Comparison of ENCODE assay signal across 29 mouse cellular contexts in the genomic region with DNA sequence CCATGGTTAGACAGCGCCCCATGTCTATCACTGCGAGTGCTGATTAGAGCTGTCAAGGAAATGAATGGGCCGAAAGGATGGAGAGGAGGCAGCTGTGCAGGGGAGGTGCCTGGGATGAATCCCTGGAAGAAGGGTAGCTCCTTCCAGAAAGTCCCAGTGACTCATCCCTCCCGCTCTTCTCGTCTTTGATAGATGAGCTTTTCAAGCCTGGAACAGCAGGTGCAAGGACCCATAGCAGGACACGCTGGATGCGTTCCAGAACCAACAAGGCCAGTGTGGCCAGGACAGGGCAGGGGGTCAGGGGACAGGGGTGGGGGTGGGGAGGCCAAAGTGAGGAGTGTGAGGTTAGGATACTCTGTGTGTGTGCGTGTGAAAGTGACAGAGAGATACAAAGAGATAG. TPM values are rescaled to one million over a fixed set of nuclear protein-coding genes. Genes with fewer than 3 reads are reported as not detected.
DNase-seq lines count a peak whose midpoint lies in the region; ATAC-seq lines count a peak whose summit lies in the region.
"Had no signal": no experiment of that assay in that cellular context is flagged by ENCODE, and none has a peak within 500 bp of the region (broad histone marks: within the 10 kb centered on the region; RNA-seq: fewer than 3 reads in every experiment).

No protein-coding gene starts in this region.

- ATAC-seq in heart, embryonic 12.5 days (ENCODE audit: insufficient number of reproducible peaks, low FRiP score), result peak; percentile 37; the same call in 1 of the 2 replicates
- ATAC-seq: forebrain, embryonic 13.5 days; hindbrain, embryonic 16.5 days; intestine, embryonic 16.5 days; midbrain, embryonic 13.5 days had no signal

- peaks cover 8% of the 10 kb centered on the region for H3K27me3 ChIP-seq in heart, embryonic 12.5 days (replicated peaks)
- H3K27me3 ChIP-seq: liver, embryonic 13.5 days; lung, embryonic 15.5 days; midbrain, embryonic 13.5 days had no signal

- no peaks in the 10 kb centered on the region for H3K36me3 ChIP-seq in heart, embryonic 12.5 days
- H3K36me3 ChIP-seq: hindbrain, embryonic 10.5 days; limb, embryonic 10.5 days; liver, embryonic 13.5 days; lung, embryonic 15.5 days; midbrain, embryonic 13.5 days; neural tube, embryonic 12.5 days had no signal

- peaks cover 2% of the 10 kb centered on the region for H3K4me1 ChIP-seq in heart, embryonic 12.5 days (replicated peaks)
- H3K4me1 ChIP-seq: forebrain, embryonic 13.5 days; liver, embryonic 13.5 days; lung, embryonic 15.5 days; neural tube, embryonic 12.5 days had no signal

- H3K4me3 ChIP-seq in heart, embryonic 12.5 days, result no peak overlapping the region
- H3K4me3 ChIP-seq: forebrain, embryonic 13.5 days; hindbrain, embryonic 10.5 days; layer of hippocampus, adult 2 months; limb, embryonic 10.5 days; liver, embryonic 13.5 days; lung, embryonic 15.5 days; megakaryocyte, embryonic 14.5 days; midbrain, embryonic 13.5 days; neural tube, embryonic 12.5 days had no signal

- H3K4me2 ChIP-seq in heart, embryonic 12.5 days, result no peak overlapping the region
- H3K4me2 ChIP-seq: forebrain, embryonic 13.5 days; liver, embryonic 13.5 days; lung, embryonic 15.5 days; midbrain, embryonic 13.5 days; neural tube, embryonic 12.5 days had no signal

- H3K9me3 ChIP-seq in heart, embryonic 12.5 days (replicated peaks), result no peaks in the 10 kb centered on the region
- H3K9me3 ChIP-seq: forebrain, embryonic 13.5 days; hindbrain, embryonic 10.5 days; limb, embryonic 10.5 days; liver, embryonic 13.5 days; lung, embryonic 15.5 days; megakaryocyte, embryonic 14.5 days; midbrain, embryonic 13.5 days; neural tube, embryonic 12.5 days had no signal

- no peak overlapping the region for H3K27ac ChIP-seq in heart, embryonic 12.5 days (ENCODE audit: poor library complexity, severe bottlenecking)
- H3K27ac ChIP-seq: forebrain, embryonic 13.5 days; hindbrain, embryonic 10.5 days; layer of hippocampus, adult 2 months; limb, embryonic 10.5 days; liver, embryonic 13.5 days; lung, embryonic 15.5 days; midbrain, embryonic 13.5 days; neural tube, embryonic 12.5 days had no signal

- WGBS in heart, embryonic 12.5 days, result 50% methylated on average over 8 of the region's 8 CpGs

- no peak overlapping the region for H3K9ac ChIP-seq in heart, embryonic 12.5 days
- H3K9ac ChIP-seq: forebrain, embryonic 13.5 days; liver, embryonic 13.5 days; lung, embryonic 15.5 days; midbrain, embryonic 13.5 days; neural tube, embryonic 12.5 days had no signal

- no peak for DNase-seq in heart, postnatal 4 days
- DNase-seq in right cerebral cortex, adult 18-20 months, result peak; percentile 58
- no peak for DNase-seq in right cerebral cortex, postnatal 4 days
- peak; percentile 27 for DNase-seq in adrenal gland, postnatal 14 days
- DNase-seq in T-cell, adult 2 months (ENCODE audit: low spot score), result no peak
- DNase-seq in embryo, embryonic 10 days (ENCODE audit: low spot score), result no peak
- DNase-seq: cerebellum, adult 2 months; cerebellum, postnatal 36 days; gastrocnemius, postnatal 14 days; heart, adult 18-20 months; kidney, postnatal 25 days; liver, embryonic 13.5 days; lung, postnatal 36 days; right cerebral cortex, postnatal 25 days; thymus, adult 18-20 months; thymus, postnatal 4 days had no signal

RNA-seq across cellular contexts. Expression of a gene that starts 12.3 kb away (rescaled TPM):
- not detected in 2 replicates for polyA plus RNA-seq in heart, embryonic 12.5 days (2016; fragmentation: Nextera tagmentation; extraction: Ambion mirVana)
- total RNA-seq in heart, postnatal 4 days (2021), result under 1 TPM; 0.10 to 0.16 TPM
- total RNA-seq in adrenal gland, postnatal 14 days (2021), result 0.07 and 0.19 TPM in 2 replicates
- total RNA-seq: monocyte, adult 5-6 weeks had no signal
- polyA plus RNA-seq: intestine, embryonic 16.5 days; kidney, embryonic 14.5 days; limb, embryonic 10.5 days; liver, embryonic 13.5 days had no signal

RNA-seq across cellular contexts. Expression of a gene that starts 27.0 kb away (rescaled TPM):
- polyA plus RNA-seq in heart, embryonic 12.5 days (2016; fragmentation: Nextera tagmentation; extraction: Ambion mirVana), result 1.5 and 2.1 TPM in 2 replicates
- 1 to 10 TPM; 2.4 to 2.5 TPM for total RNA-seq in heart, postnatal 4 days (2021)
- 2.7 TPM in 2 replicates for total RNA-seq in adrenal gland, postnatal 14 days (2021)

RNA-seq across cellular contexts. Expression of a gene that starts 44.6 kb away (rescaled TPM):
- polyA plus RNA-seq in heart, embryonic 12.5 days (2016; fragmentation: Nextera tagmentation; extraction: Ambion mirVana), result 14.0 and 15.4 TPM in 2 replicates
- 1 to 10 TPM; 6.1 to 7.9 TPM for total RNA-seq in heart, postnatal 4 days (2021)
- 15.9 and 23.3 TPM in 2 replicates for total RNA-seq in adrenal gland, postnatal 14 days (2021)

Comparison
In these comparisons a context has a peak if more than half of its experiments do, and no peak if none do; other contexts are left out.
1. DNase-seq: peak in right cerebral cortex, adult 18-20 months (single experiment) and adrenal gland, postnatal 14 days (single experiment); none in heart, postnatal 4 days (single experiment), right cerebral cortex, postnatal 4 days (single experiment), T-cell, adult 2 months (single experiment) and embryo, embryonic 10 days (single experiment).